Mouse (Mus musculus) layer of hippocampus, adult 8-10 months (tissue): Measurements from ENCODE around the gene Olfr201. TPM values are rescaled to one million over a fixed set of nuclear protein-coding genes. Genes with fewer than 3 reads are reported as not detected.
"Not testable (repeated sequence)": the region's sequence is repeated elsewhere in the genome, so short reads cannot be mapped to it uniquely, and the experiment has no call there.

ENCODE experiments used
- DNase-seq, 2 experiments: peaks; one replicate each; pipeline ENCODE4 v3.0.0; 2022; ENCODE audit warnings: low spot score in 2 of 2
- total RNA-seq, 4 experiments: library from RNA; stranded (reverse); gene quantifications; 2 replicates each; pipeline ENCODE4 v1.2.4; 2022

Gene Olfr201
- not detected for total RNA-seq

GRCm38 (mm10) chr16:59272532-59272931, at the start of gene Olfr201:
Gene Olfr201, minus strand, starts transcription at chr16:59272632.
- not testable (repeated sequence) for DNase-seq

GRCm38 (mm10) chr16:59318148-59318547, 45.7 kb upstream of the Olfr201 start, which contains the start of gene Olfr204:
Gene Olfr204, minus strand, starts transcription at chr16:59318248.
- no peak for DNase-seq

- no peak for DNase-seq
Observed at GRCm38 (mm10) chr16:59298581-59298980, 26.1 kb upstream of the Olfr201 start, which contains the start of gene Olfr203. Gene Olfr203, plus strand, starts transcription at chr16:59298881.

GRCm38 (mm10) chr16:59287576-59287975, 15.1 kb upstream of the Olfr201 start:
- DNase-seq: not testable (repeated sequence)

GRCm38 (mm10) chr16:59286693-59287092, 14.3 kb upstream of the Olfr201 start, which contains the start of gene Olfr202:
Gene Olfr202, minus strand, starts transcription at chr16:59286793.
- DNase-seq: no peak

GRCm38 (mm10) chr16:59283476-59283875, 11.0 kb upstream of the Olfr201 start:
- DNase-seq: no peak

- DNase-seq: no peak
Observed at GRCm38 (mm10) chr16:59280542-59280941, 8.1 kb upstream of the Olfr201 start.

GRCm38 (mm10) chr16:59269097-59269496, 3.3 kb downstream of the Olfr201 start:
- not testable (repeated sequence) for DNase-seq

GRCm38 (mm10) chr16:59249684-59250083, 22.7 kb downstream of the Olfr201 start:
- no peak for DNase-seq

- not testable (repeated sequence) for DNase-seq
Observed at GRCm38 (mm10) chr16:59219667-59220066, 52.8 kb downstream of the Olfr201 start, which contains the start of gene Olfr199. Gene Olfr199, minus strand, starts transcription at chr16:59219767.

- DNase-seq: not testable (repeated sequence)
Observed at GRCm38 (mm10) chr16:59217861-59218260, 54.6 kb downstream of the Olfr201 start.

Other genes with a start within 250 kb of the Olfr201 start
- gene Olfr186, start 242.3 kb downstream of the Olfr201 start, total RNA-seq: not detected
- not detected for gene Olfr187, start 232.9 kb downstream of the Olfr201 start, total RNA-seq
- not detected for gene Olfr190, start 194.6 kb downstream of the Olfr201 start, total RNA-seq
- gene Olfr191, start 182.8 kb downstream of the Olfr201 start, total RNA-seq: not detected
- not detected for gene Olfr193, start 160.8 kb downstream of the Olfr201 start, total RNA-seq
- gene Olfr194, start 151.6 kb downstream of the Olfr201 start, total RNA-seq: not detected
- gene Olfr195, start 125.6 kb downstream of the Olfr201 start, total RNA-seq: not detected
- not detected for gene Olfr196, start 102.2 kb downstream of the Olfr201 start, total RNA-seq
- gene Olfr198, start 69.1 kb downstream of the Olfr201 start, total RNA-seq: not detected
- not detected for gene Olfr199, start 52.9 kb downstream of the Olfr201 start, total RNA-seq
- not detected for gene Olfr202, start 14.2 kb upstream of the Olfr201 start, total RNA-seq
- not detected for gene Olfr203, start 26.2 kb upstream of the Olfr201 start, total RNA-seq
- gene Olfr204, start 45.6 kb upstream of the Olfr201 start, total RNA-seq: not detected
- not detected for gene Olfr205, start 58.5 kb upstream of the Olfr201 start, total RNA-seq
- not detected for gene Olfr206, start 76.6 kb upstream of the Olfr201 start, total RNA-seq
- not detected for gene Olfr209, start 91.4 kb upstream of the Olfr201 start, total RNA-seq
- under 1 TPM; 0.14 to 0.21 (median 0.17) TPM for gene Gabrr3, start 134.7 kb upstream of the Olfr201 start, total RNA-seq
- 10 to 100 TPM; 14.8 to 17.6 (median 15.7) TPM for gene Riox2, start 199.1 kb upstream of the Olfr201 start, total RNA-seq